Mouse (Mus musculus) liver, postnatal 0 days (tissue): Measurements from ENCODE around the gene Bmyc. TPM values are rescaled to one million over a fixed set of nuclear protein-coding genes. Genes with fewer than 3 reads are reported as not detected.
"Not testable (repeated sequence)": the region's sequence is repeated elsewhere in the genome, so short reads cannot be mapped to it uniquely, and the experiment has no call there.

Source experiments
- ATAC-seq: fragments of 200-750 bp; cut with Nextera tagmentation; 2 replicates; pipeline ENCODE4 v1.8.0; 2017; ENCODE audit warnings: mild to moderate bottlenecking, moderate library complexity
- DNase-seq: peaks from one replicate; pipeline ENCODE4 v3.0.0-alpha.2; 2016
- H3K27ac ChIP-seq: fragments of 300-500 bp; sonication (generic); 2 replicates; pipeline ENCODE4 v1.5.1; 2014; ENCODE audit warnings: antibody characterized with exemption, moderate library complexity, mild to moderate bottlenecking, low read depth
- H3K27me3 ChIP-seq: fragments of 300-500 bp; sonication (generic); 2 replicates; pipeline ENCODE4 v1.6.1; 2014; ENCODE audit warnings: low read length, control low read depth, mixed read lengths; ENCODE audit not compliant: insufficient read depth
- H3K36me3 ChIP-seq: fragments of 300-500 bp; sonication (generic); replicated peaks from 2 replicates; pipeline ENCODE4 v1.6.1; 2014; ENCODE audit warnings: mild to moderate bottlenecking, control low read depth, low read length, moderate library complexity, mixed read lengths; ENCODE audit not compliant: insufficient read depth
- H3K4me1 ChIP-seq: fragments of 300-500 bp; sonication (generic); 2 replicates; pipeline ENCODE4 v1.6.1; 2014; ENCODE audit warnings: antibody characterized with exemption, mild to moderate bottlenecking, control low read depth; ENCODE audit not compliant: insufficient read depth
- H3K4me2 ChIP-seq: fragments of 300-500 bp; sonication (generic); 2 replicates; pipeline ENCODE4 v1.6.1; 2014; ENCODE audit warnings: low read depth, mild to moderate bottlenecking, low read length, moderate library complexity, mixed read lengths
- H3K4me3 ChIP-seq: fragments of 300-500 bp; sonication (generic); 2 replicates; pipeline ENCODE4 v1.5.1; 2014; ENCODE audit warnings: low read depth, low read length
- H3K9ac ChIP-seq: fragments of 300-500 bp; sonication (generic); replicated peaks from 2 replicates; pipeline ENCODE4 v1.6.1; 2014; ENCODE audit warnings: mild to moderate bottlenecking, moderate library complexity
- H3K9me3 ChIP-seq: fragments of 300-500 bp; sonication (generic); 2 replicates; pipeline ENCODE4 v1.6.1; 2016; ENCODE audit warnings: mild to moderate bottlenecking, control low read depth, low read length, mixed read lengths
- CTCF ChIP-seq: sonication (generic); IDR thresholded peaks from 2 replicates; pipeline ENCODE4 v1.5.1; 2016; ENCODE audit warnings: antibody characterized with exemption, low read depth
- EP300 ChIP-seq: IDR thresholded peaks from 2 replicates; pipeline ENCODE4 v1.6.1; 2016; ENCODE audit warnings: antibody characterized with exemption, low read depth, mild to moderate bottlenecking
- WGBS: fragments of 180-500 bp; shearing (Covaris S2); extraction: QIAGEN DNeasy Blood & Tissue Kit; methylation state at CpG from one replicate; pipeline ENCODE4 v1.1.7; 2014; ENCODE audit not compliant: insufficient replicate concordance; 5-methylcytosine and 5-hydroxymethylcytosine counted together
- polyA plus RNA-seq: library from polyadenylated mRNA; unstranded; fragments of >200 nt; fragmentation: Nextera tagmentation; extraction: Ambion mirVana; gene quantifications from 2 replicates; pipeline ENCODE4 v1.2.1, GENCODE M21; 2015

Bmyc gene
- polyA plus RNA-seq, 1 experiment from 2014 or later = 10.1 TPM

DNA sequence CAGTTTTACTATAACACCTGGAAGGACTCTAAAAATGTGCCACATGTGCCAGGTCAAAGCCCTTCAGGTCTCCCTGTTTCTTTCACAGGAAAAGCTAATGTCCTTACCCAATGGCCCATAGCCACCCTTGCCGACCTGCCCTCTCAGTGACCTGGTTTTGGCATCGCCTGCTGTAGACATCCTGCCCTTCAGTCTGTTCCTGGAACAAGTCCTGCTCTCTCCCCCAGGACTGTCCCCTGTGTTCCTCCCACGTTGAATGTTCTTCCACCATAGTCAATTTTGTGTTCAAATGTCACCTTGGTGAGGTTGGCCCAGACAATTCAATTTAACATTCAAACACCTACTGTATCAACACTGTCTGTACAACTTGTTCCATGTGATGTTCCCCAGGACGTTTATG lies 9.6 kb upstream of the Bmyc start:
- no peak for ATAC-seq
- no peak for DNase-seq
- Histone ChIP-seq H3K27me3 (no peaks in the 10 kb centered on the region), H3K4me2 (no peak overlapping the region), H3K4me1 (no peaks in the 10 kb centered on the region), H3K36me3 (no peaks in the 10 kb centered on the region), H3K4me3 (no peak overlapping the region), H3K9ac (no peak overlapping the region), H3K27ac (no peak overlapping the region), H3K9me3 (no peaks in the 10 kb centered on the region)
- WGBS = 53% methylated on average over 4 of the region's 4 CpGs
- TF ChIP-seq EP300 (no peak), CTCF (no peak)

DNA sequence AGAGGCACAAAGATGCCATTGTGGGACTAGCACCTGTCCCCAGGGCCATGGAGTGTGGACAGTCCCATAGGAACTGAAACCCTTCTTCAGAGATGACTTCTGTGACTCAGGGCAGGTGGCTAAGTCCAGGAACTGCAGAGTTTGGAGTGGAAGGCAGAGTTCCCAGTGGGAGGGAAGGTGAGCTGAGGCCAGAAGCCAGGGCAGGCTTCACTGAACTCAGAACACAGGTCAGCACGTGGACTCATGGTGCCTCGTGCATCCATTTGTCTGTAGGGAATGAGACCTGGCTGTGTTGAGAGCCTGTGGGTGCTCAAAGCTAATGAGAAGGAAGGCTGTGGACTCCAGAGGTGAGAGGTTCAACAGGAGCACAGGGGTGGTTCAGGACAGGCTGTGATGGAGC lies 7.8 kb upstream of the Bmyc start:
- no peak overlapping the region for H3K4me2 ChIP-seq
- H3K27me3 ChIP-seq = no peaks in the 10 kb centered on the region
- H3K9ac ChIP-seq = no peak overlapping the region
- no peaks in the 10 kb centered on the region for H3K36me3 ChIP-seq
- H3K4me1 ChIP-seq = no peaks in the 10 kb centered on the region
- TF ChIP-seq EP300 (no peak), CTCF (no peak)
- H3K9me3 ChIP-seq = no peaks in the 10 kb centered on the region
- H3K4me3 ChIP-seq = no peak overlapping the region
- ATAC-seq (no peak), DNase-seq (no peak)
- no peak overlapping the region for H3K27ac ChIP-seq
- 85% methylated on average over 2 of the region's 2 CpGs for whole genome bisulfite sequencing

DNA sequence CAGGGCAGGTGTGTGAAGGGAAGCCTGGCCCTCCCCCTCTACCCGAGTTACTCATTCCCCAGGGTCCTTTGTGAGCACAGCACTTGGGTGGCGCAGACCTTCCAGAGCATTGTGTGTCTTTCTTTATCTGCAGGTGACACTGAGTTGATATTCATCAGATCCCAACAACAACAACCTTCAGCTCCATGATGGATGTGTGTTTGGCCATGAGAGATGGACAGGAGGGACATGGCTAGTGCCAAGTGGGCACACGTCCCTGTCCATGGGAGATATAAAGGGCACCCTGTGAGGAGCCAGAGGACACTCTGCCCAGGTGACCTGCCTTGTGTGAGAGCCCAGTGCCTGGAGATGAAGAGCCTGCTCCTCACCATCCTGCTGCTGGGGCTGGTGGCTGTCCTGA lies 6.8 kb upstream of the Bmyc start, which contains the start of gene Obp2a:
TSS of gene Obp2a (plus strand) at position 301 of the 400 bp plus-strand sequence.
- H3K4me2 ChIP-seq, H3K4me1 ChIP-seq, H3K36me3 ChIP-seq, H3K9me3 ChIP-seq, H3K27me3 ChIP-seq, H3K4me3 ChIP-seq, H3K9ac ChIP-seq, DNase-seq, ATAC-seq, H3K27ac ChIP-seq: not testable (repeated sequence)
- WGBS = 71% methylated on average over 3 of the region's 3 CpGs

DNA sequence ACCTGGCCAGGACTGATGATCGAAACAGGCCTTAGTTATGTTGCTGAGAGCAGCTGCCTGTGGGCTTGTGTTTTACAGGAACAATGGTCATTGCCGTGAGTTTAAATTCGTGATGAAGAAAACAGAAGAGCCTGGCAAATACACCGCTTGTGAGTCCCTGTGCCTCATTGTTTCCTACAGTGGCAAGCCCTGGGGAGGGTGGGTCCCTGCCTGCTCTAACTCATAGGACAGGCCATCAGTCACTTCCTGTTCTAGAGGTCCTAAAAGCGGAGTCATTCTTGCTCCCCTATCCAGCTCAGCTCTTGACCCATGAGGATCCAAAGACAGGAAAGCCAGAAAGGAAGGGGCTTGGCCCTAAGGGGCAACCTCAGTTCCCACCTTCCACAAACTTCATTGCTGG lies 5.5 kb upstream of the Bmyc start:
- no peak overlapping the region for H3K4me2 ChIP-seq
- H3K27me3 ChIP-seq = no peaks in the 10 kb centered on the region
- H3K4me1 ChIP-seq = no peaks in the 10 kb centered on the region
- DNase-seq = no peak
- H3K4me3 ChIP-seq = no peak overlapping the region
- H3K27ac ChIP-seq = no peak overlapping the region
- no peaks in the 10 kb centered on the region for H3K9me3 ChIP-seq
- ATAC-seq = no peak
- TF ChIP-seq EP300 (no peak), CTCF (no peak)
- H3K9ac ChIP-seq = no peak overlapping the region
- H3K36me3 ChIP-seq = no peaks in the 10 kb centered on the region
- WGBS = 47% methylated on average over 5 of the region's 5 CpGs

DNA sequence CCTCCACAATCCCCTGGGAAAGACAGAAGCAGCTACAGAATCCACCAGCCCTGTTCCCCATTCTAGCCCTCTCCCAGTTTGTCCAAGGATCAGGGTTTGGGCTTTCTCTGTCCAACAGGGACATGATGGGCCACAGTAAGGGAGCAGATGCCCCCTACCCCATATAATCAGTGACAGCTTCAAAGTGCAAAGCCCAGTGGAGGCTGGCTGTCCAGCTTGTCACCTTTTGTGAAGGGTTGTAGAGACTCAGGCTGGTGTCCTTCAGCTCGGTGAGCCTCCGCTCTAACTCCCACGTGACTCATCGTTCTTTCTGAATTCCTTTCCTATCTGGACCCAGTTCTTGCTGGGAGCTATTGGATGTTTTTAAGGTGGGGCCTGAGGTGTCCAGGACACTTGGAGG lies 2.8 kb upstream of the Bmyc start:
- H3K4me3 ChIP-seq = no peak overlapping the region
- 70% methylated on average over 4 of the region's 4 CpGs for WGBS
- H3K27ac ChIP-seq = no peak overlapping the region
- peaks cover 8% of the 10 kb centered on the region for H3K4me1 ChIP-seq
- no peak for DNase-seq
- H3K9me3 ChIP-seq = no peaks in the 10 kb centered on the region
- no peak overlapping the region for H3K4me2 ChIP-seq
- ATAC-seq = no peak
- no peak overlapping the region for H3K9ac ChIP-seq
- H3K27me3 ChIP-seq = no peaks in the 10 kb centered on the region
- H3K36me3 ChIP-seq = no peaks in the 10 kb centered on the region
- TF ChIP-seq EP300 (no peak), CTCF (no peak)

DNA sequence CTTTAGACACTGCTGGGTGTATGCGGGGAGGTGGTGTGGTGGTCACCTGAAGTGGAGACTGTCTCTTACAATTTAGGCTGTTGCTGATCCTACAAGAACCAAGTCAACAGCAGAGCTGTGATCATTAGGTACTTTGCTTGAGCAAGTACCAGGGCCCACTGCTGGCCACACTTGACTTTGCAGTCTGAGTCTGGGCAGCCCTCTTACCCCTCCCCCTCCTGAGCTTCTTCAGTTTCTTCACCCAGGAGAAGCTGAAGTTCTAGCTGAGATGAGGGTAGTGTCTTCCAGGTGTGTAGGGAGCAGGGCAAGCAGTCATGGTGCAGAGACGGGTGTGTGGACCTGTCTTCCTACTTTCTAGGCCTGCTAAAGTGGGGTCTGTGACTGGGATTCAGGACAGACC lies 1.6 kb downstream of the Bmyc start:
- no peaks in the 10 kb centered on the region for H3K27me3 ChIP-seq
- peaks cover 8% of the 10 kb centered on the region for H3K4me1 ChIP-seq
- H3K36me3 ChIP-seq = no peaks in the 10 kb centered on the region
- WGBS = 61% methylated on average over 2 of the region's 2 CpGs
- H3K4me3 ChIP-seq = no peak overlapping the region
- DNase-seq (peak; percentile 17), ATAC-seq (no peak)
- TF ChIP-seq CTCF = peak; percentile 17; the same call in 1 of the 2 replicates
- no peak for TF ChIP-seq EP300
- H3K27ac ChIP-seq = no peak overlapping the region
- H3K9me3 ChIP-seq = no peaks in the 10 kb centered on the region
- 0 out of 2 replicates have a peak overlapping the region, but pooled peaks have one; percentile 34 for H3K4me2 ChIP-seq
- H3K9ac ChIP-seq = no peak overlapping the region

DNA sequence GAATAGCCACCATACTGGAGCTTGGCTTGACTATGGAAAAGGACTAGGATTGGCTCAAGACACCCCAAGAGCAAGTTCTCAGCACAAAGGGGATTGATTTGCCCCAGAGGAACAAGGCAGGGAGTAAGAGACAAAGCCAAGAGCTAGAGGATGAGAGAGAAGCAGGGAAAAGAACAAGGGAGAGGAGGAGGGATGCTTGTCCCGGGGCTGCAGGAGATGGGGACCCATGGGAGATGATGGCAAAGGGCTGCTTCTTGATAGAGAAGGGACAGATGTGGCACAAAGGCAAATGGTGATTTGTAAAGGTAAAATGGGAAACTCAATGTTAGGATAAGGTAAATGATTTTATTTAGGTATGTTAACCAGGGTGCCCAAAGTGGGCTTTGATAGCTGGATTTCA lies 2.5 kb downstream of the Bmyc start:
- not testable (repeated sequence) for H3K27ac ChIP-seq, H3K9me3 ChIP-seq, H3K4me2 ChIP-seq, H3K4me3 ChIP-seq, H3K4me1 ChIP-seq, H3K27me3 ChIP-seq, DNase-seq, ATAC-seq, H3K36me3 ChIP-seq, H3K9ac ChIP-seq
- 84% methylated on average over 1 of the region's 1 CpGs for WGBS

DNA sequence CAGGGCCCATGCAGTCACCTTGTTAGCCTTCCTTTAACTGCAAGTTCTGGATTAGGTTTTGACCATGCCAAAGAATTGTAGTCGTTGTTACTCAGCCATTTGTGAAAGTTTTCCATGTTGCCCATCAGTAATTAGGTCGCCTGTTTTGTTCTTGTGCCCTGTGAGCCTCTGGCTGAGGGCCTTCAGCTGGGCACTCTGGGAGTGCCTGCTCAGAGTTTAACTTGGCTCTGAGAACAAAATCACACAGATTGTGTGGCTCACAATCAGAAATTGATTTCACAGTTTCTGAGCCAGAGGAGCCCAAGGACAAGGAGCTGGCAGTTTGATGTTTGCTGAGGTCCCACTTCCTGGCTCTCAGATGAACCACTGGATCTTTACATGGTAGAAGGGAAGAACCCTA lies 3.3 kb downstream of the Bmyc start:
- WGBS = 74% methylated on average over 2 of the region's 2 CpGs

DNA sequence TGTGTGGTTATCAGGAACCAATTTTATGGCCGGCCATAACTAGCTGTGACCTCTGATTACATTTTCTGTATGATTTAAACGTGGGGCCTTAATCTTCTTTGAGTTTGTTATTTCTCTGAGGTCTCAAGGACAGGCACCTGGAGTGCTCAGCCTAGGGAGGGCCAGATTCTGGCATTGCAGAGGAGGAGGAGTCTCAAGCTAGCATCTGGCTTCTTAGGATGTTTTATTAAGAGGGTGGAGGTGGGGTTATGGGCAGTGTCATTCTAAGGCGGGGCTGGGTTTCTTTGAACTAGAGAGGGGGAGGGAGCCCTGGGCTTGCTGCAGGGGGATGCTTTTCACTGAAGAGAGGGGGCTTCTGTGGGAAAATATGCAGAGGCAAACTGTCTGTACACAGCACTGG lies 5.1 kb downstream of the Bmyc start:
- H3K9me3 ChIP-seq, H3K4me1 ChIP-seq, H3K27me3 ChIP-seq, H3K9ac ChIP-seq, H3K4me2 ChIP-seq, H3K36me3 ChIP-seq, H3K27ac ChIP-seq, ATAC-seq, H3K4me3 ChIP-seq: not testable (repeated sequence)
- DNase-seq = peak; percentile 1
- WGBS = 49% methylated on average over 3 of the region's 3 CpGs

More for the DNA sequence above, 3.3 kb downstream of the Bmyc start:
- not testable (repeated sequence) for ATAC-seq, DNase-seq, H3K4me3 ChIP-seq, H3K27ac ChIP-seq, H3K27me3 ChIP-seq, H3K4me1 ChIP-seq, H3K36me3 ChIP-seq, H3K4me2 ChIP-seq, H3K9ac ChIP-seq, H3K9me3 ChIP-seq
